Mouse (Mus musculus) small intestine, adult 10 weeks (tissue): Measurements from ENCODE around the gene Gm11027. TPM values are rescaled to one million over a fixed set of nuclear protein-coding genes. Genes with fewer than 3 reads are reported as not detected.

Experiments
- polyA plus RNA-seq: library from polyadenylated mRNA; stranded (reverse); fragments of 350-450 nt; fragmentation: Illumina TruSeq; extraction: RNeasy Lipid Tissue Mini Kit (QIAGEN cat#74804); gene quantifications from one replicate; pipeline ENCODE4 v1.2.3, GENCODE M21; 2014; ENCODE audit warnings: low replicate concordance

The Gm11027 gene
- not detected for polyA plus RNA-seq

GRCm38 (mm10) chr12:116275086-116275485 lies at the start of gene Gm11027:
Gm11027 (plus strand) TSS chr12:116275386.

DNA sequence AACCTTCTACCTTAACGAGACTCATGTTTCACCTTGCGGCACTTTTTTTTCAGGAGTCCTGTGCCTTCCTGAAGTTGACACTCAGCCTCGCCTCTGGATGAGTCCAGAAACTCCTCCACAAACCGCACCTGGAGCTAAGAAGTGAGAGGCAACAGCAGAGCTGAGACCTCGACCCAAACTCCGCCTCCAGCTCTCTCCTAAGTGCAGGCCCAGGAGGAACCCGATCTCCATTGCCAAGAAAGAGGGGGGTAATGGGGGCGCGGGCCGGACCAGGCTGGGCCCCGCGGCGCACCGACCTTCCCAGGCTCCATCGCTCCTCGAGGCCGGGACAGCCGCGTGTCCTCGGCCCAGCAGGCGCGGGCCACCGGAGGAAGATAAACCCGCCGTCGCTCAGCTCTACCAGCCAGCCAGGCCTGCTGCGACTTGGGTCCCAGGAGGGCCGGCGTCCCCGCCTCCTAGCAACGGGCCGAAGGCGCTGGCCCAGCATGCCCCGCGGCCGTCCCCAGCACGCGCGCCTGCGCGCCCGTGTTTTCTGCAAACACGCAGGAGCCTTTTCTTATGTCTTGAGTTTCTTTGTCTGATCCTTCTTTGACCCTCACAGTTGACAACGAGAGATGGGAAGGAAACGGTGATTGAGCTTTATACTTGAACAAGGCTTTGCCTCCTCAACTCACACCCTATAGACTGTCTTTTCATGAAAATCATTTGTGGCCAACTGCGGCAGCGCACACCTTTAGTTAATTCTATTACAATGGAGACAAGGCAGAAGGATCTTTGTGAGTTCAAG lies 12.4 kb upstream of the Gm11027 start, which contains the start of gene Wdr60:
TSS of gene Wdr60 (minus strand) at position 468 of the 787 bp plus-strand sequence.

GRCm38 (mm10) chr12:116280653-116281364 lies 5.6 kb downstream of the Gm11027 start, which contains the start of gene Esyt2:
Esyt2 (plus strand) TSS chr12:116281196.

Other genes with a start within 250 kb of the Gm11027 start
- 183 TPM for gene Zfp386, start 227.7 kb upstream of the Gm11027 start, polyA plus RNA-seq
- gene Vipr2, start 197.7 kb upstream of the Gm11027 start, polyA plus RNA-seq = 0.85 TPM
- gene Wdr60, start 12.4 kb upstream of the Gm11027 start, polyA plus RNA-seq = 1.9 TPM
- gene Esyt2, start 5.8 kb downstream of the Gm11027 start, polyA plus RNA-seq = 93.1 TPM
- gene Ncapg2, start 130.0 kb downstream of the Gm11027 start, polyA plus RNA-seq = 29.7 TPM
- 0.26 TPM for gene Ptprn2, start 210.3 kb downstream of the Gm11027 start, polyA plus RNA-seq